Mouse (Mus musculus) T-helper 17 cell (primary cell): ENCODE measurements at regions not wholly inside any gene's neighbourhood (a gene's known extent, or its start where the extent isn't known, plus 50 kb on each side); places are given as distances from the start of the nearest gene placed in this dataset.

Experiments used
- in situ Hi-C, 2 experiments: fragments of 300-600 bp; cut with MboI, MseI; formaldehyde crosslinking; loops; 1 replicate in 1 of 2; 2 replicates in 1 of 2; pipeline ENCODE4 v1.15.1; 2025; ENCODE audit warnings: high pct_unique_total_duplicates in 2 of 2

DNA sequence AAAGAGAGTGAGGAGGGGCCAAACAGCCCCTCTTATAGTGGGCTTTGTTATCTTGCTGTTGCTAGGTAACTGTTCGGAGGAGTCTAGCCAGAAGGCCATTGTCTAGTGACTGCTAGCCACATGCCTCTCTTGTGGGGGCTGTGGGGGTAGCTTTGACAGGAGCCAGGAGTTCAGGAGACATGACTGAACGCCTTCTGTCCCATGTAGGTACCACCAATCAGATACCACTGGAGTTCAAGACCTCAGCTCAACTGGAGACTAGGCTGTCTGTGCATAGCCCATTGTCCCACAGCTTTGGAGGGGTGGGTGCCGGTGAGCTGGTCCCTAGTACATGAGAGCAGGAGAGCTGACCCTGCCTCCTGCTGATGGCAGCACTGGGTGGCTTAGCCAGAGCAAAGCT, 82.4 kb upstream of the Unc93a2 start:
- in situ Hi-C loops: loop anchor here (5.0 to 10.0 kb wide), 5 partner anchors 55 to 305 kb away; no protein-coding TSS in a partner anchor

DNA sequence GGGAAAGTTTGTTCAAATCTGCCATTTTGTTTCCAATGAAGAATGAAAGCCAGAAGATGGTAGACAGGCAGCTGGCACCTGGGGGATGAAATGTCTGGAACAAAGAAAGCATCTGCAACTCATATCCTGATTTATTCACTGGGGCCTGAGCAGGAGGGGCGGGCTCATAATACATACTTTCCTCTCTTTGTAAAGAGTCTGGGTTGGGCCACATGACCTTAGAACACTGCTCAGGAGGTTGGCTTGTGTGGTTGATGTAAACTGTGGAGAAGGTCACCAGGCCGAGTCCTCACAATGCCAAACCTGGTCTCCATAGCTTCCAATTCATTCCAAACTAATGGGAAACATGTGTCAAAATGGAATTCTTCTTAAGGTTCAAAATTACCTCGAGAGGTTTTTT, 79.6 kb upstream of the Unc93a2 start:
- in situ Hi-C loops: loop anchor here (5.0 to 10.0 kb wide), 5 partner anchors 57 to 307 kb away; no protein-coding TSS in a partner anchor

DNA sequence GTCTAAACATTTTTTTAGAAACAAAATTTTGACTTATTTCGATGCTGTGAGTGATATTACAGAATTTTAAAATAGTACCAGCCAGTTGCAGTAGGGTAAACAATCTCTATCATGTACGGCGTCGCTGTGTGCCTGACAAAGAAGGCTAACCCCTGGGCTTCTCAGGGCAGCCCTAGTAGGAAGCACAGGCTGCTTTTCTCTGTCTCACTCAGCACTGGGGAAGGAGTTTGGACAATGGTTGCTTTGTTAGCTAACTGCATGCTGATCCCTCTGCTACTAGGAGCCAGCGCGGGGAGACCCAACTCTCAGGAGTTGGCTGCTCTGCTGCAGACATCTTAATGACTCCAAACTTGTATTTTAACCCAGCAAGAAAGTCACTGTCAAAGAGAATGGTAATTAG, 75.9 kb upstream of the Unc93a2 start:
- in situ Hi-C loops: loop anchor here in 1 of 2 experiments (10.0 kb wide), 3 partner anchors 154 to 274 kb away; no protein-coding TSS in a partner anchor

DNA sequence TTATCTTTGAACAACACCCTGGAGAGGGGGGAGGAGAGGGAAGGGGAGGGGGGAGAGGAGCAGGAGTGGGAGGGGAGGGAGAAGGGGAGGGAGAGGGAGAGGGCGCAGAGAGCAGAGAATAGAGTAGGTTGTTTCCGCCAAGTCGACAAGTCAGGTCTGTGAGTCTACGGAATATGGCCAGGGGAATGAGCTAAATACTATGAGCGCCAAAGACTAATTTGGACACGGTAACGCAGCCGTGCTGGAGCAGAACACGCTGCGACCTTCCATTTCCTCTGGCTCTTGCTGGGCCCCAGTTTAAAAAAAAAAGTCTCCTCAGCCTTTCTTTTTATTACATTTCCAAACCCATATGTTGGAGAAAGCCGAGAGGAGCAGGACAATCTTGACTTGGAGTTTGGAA, 71.7 kb upstream of the Unc93a2 start:
- in situ Hi-C loops: no loop called here

DNA sequence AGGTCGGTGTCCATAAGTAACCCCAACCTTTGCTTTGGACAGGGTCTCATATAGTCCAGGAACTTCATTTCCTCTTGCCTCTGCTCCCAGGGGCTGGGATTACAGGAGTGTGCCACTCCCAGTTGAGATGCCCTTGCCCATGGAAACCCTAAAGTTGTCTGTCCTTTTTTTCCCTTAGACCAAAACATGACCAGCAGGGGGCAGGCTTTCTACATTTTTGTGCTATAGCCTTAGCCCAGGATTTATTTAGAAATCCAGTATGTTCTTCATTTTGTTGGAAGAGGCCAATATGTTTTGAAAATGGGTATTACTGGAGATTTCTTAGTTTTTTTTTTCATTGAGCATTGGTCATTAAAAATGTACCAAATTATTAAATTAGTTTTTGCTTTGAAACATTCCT, 58.6 kb upstream of the Unc93a2 start:
- in situ Hi-C loops: loop anchor here in 1 of 2 experiments (25.0 kb wide), 1 partner anchor 1193 kb away; no protein-coding TSS in a partner anchor

DNA sequence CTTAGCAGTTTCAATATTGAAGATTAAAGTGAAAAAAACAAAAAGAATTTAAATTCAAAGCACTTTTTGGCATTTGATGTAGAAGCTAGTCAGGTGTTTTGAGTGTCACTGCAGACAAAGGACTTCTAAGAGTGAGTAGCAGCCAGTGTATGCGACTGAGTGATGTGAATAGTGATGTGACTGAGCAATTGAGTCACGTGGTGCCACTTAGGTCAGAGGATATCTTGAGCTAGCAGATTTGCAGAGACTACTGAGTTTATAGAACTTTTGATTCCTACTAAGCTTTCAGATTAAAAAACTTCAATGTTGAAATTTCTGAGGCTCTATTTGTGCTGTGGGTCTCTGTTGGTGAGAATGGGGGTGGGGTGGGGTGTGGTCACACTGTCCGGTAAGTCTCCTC, 49.8 kb upstream of the Unc93a2 start:
- in situ Hi-C loops: loop anchor here in 1 of 2 experiments (25.0 kb wide), 1 partner anchor 1202 kb away; no protein-coding TSS in a partner anchor
